Mouse (Mus musculus): Measurements from ENCODE around the gene Mmp11.
A peak's percentile ranks its signal among the peaks of the same experiment; 100 is the strongest.

Gene Mmp11

DNA sequence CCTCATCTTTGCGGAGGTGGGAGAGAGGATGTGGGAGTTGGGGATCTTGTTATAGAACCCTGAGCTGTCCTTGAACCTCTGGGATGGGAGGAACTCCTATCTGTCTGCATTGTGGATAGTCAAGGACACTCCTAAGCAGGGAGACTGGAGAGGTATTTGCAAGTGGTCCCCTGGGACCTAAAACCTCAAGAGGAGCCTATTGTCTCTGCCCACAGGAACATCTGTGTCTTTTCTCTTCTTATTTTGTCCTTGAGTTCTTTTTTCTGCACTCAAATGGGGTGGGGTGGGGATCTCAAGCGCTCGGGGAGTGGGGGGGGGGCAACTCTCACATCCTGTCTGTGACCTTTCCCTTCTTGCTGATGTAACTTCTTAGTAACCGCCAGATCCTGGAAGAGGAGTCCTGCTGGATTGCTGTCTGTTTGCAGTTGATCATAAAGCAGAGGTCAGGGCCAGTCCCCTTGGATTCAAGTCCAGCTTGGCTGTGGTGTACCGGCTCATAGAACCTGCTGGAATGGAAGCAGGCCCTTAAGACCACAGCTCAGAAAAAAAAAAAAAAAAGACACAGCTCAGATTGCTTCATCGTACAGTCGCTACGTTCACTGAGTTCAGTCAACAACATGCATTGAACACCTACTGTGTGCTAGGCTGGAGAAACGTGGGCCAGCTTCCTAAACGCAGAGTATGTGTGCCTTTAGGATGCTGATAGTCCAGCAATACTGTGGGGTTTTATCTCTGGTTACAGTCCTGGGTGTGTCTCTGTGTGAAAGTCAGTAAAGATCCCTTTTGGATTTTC, 1.8 kb upstream of the Mmp11 start:
- DNase-seq (ENCODE audit: low spot score in 2 of 2) = no peak

DNA sequence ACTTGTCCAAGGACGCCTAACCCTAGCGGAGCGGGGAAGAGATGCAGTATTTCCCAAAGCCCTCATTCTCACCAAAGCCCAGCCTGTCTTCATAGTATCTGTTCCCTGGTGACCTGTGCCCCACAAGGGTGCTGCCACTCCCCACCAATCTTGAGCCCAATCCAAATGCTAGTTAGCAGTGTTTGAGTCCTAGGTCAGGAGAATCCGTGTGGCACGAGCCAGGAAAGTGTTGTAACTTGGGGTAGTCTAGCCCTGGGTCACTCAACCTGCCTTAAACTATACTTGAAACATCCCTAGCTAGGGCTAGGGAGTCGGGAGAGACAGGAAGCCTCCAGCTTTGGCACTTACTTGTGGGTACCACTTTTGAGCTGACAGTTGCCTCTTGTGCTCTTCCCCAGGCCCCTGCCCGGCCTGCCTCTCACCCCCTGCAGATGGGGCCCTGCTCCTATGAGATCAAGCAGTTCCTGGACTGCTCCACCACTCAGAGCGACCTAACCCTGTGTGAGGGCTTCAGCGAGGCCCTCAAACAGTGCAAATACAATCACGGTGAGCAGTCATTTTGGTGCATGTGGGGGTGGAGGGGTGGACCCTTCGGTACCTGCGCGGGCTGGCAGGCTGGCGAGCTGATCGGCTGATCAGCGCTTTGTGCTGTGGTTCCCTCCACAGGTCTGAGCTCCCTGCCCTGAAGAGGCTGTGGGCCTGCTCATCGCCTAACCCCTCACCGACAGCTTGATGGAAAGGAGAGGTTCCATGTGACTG, 792 bp upstream of the Mmp11 start:
- DNase-seq (ENCODE audit: low spot score in 2 of 2) = no peak

DNA sequence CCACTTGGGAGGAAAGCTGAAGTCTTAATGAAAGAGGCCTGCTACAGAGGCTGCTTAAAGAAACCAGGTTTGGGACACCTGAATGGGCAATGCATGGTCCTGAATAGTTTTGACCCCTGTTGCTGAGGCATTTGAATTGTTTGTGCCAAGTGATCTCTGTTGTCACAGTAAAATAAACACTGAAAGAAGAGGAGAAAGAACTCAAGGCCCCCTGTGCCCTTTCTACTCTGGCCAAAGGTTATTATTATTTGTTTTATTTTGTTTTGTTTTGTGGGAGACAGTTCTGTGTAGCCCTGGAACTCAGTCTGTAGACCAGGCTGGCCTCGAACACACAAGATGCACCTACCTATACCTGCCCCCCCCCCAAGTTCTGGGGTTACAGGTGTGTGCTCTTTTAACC, 1.3 kb downstream of the Mmp11 start:
- DNase-seq (ENCODE audit: low spot score in 2 of 2) = no peak

DNA sequence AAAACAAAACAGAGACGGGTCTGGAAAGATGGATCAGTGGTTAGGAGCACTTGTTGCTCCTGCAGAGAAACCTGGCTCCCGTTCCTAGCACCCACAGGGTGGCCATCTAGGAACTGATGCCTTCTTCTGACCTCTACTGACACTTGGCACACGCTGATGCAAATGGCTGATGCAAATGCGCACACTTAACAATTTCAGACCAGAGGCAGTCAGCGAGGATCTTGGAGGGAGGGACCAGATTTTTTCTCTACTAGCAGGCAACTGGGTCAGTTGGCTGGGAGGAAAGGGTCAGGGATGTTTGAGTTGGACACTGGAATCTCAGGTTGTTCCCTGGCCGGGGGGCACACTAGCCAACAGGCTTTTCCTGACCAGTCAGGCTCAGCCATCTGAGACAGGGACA, 3.4 kb downstream of the Mmp11 start, which contains the start of gene Chchd10:
Gene Chchd10, plus strand, starts transcription at position 240 of the 400 bp plus-strand sequence.
- no peak for DNase-seq (ENCODE audit: low spot score in 2 of 2)

- no peak for DNase-seq (ENCODE audit: low spot score in 2 of 2)
Observed at GRCm38 (mm10) chr10:75932081-75932678, 4.1 kb downstream of the Mmp11 start.

- DNase-seq (ENCODE audit: low spot score in 2 of 2) = no peak
Observed at GRCm38 (mm10) chr10:75931311-75931710, 5.0 kb downstream of the Mmp11 start.

GRCm38 (mm10) chr10:75930304-75930703, 6.0 kb downstream of the Mmp11 start:
- no peak for DNase-seq (ENCODE audit: low spot score in 2 of 2)

DNA sequence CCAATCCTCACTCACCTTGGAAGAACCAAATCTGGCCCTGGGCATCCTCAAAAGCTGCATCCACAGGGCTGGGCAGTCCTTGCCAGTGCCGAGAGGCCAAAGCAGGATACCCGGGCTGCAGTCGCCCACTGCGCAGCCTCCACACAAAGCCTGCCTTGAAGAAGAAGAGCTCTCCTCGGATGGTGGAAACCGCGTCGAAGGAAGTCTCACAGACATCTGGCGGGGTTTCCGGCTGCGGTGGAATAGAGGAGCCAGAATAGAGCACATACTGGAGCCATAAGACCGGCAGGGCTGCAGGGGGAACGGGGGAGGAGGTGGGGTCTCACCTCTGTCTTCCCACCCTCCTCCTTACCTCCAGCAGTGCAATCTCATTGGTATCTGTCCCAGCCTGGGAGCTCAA, 9.9 kb downstream of the Mmp11 start:
- no peak for DNase-seq (ENCODE audit: low spot score in 2 of 2)

DNA sequence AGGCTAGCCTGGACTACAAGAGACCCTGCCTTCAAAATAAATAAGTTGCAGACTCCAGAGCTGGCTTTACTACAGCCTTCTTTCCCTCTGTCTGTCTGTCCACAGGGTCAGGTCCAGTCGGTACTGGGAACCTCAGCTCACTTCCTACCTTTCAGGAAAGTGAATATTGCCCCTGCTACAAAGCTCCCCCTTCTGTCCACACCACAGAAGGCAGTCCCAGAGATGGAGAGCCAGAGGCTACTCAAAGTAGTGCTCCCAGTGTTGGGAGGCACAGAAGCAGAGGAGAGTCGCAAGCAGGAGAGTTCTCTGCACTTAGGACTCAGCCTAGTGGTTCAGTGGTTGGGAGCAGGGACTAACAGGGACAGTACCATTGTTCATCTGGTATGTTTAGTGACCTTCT, 12.0 kb downstream of the Mmp11 start:
- no peak for DNase-seq (ENCODE audit: low spot score in 2 of 2)

GRCm38 (mm10) chr10:75921726-75922560, 14.4 kb downstream of the Mmp11 start:
- peak in 1 of 2 experiments; percentile 32 for DNase-seq (ENCODE audit: low spot score in 2 of 2)

GRCm38 (mm10) chr10:75921026-75921725, 15.1 kb downstream of the Mmp11 start, which contains the start of gene Smarcb1:
TSS of gene Smarcb1 (minus strand) at chr10:75921617.
- peak; percentile 94 to 98 for DNase-seq (ENCODE audit: low spot score in 2 of 2)

DNA sequence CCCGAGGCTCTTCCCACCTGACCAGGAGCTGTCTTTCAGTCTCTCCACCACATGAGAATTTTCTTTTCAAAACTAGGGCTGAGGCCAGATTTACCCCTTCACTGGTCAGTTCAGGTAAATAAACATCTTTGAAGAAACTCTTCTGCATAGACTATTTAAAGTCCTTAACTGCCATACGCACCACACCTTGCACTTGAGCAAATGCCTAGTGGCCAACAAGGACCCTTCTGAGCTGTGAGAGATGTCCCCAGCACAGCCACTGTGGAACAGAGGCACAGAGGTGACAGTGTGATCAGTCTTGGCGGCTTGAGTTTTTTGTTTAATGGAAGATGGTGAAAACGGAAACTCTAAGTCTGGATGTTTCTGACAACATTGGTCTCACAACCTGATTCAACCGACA, 17.3 kb downstream of the Mmp11 start:
- no peak for DNase-seq (ENCODE audit: low spot score in 2 of 2)

- DNase-seq (ENCODE audit: low spot score in 2 of 2) = no peak
Observed at GRCm38 (mm10) chr10:75916840-75917239, 19.5 kb downstream of the Mmp11 start.

DNA sequence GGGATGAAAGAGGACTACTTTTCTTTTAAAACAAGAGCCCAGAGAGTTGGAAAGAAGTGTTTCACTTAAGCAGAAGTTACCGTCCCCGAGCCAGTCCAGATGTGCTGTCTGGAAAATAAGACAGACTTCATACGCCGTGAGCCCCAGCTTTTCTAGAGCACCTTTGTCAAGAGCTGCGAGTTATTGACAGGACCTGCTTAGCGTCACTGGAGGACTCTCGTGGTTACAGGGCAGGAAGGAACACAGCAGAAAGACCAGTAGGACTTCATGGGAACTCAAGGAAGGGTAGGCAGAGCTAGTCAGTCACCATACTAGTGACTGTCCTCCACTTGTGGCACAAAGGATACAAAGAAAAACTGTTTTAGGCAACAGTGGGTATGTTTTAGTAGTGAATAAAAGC, 20.7 kb downstream of the Mmp11 start:
- no peak for DNase-seq (ENCODE audit: low spot score in 2 of 2)

DNA sequence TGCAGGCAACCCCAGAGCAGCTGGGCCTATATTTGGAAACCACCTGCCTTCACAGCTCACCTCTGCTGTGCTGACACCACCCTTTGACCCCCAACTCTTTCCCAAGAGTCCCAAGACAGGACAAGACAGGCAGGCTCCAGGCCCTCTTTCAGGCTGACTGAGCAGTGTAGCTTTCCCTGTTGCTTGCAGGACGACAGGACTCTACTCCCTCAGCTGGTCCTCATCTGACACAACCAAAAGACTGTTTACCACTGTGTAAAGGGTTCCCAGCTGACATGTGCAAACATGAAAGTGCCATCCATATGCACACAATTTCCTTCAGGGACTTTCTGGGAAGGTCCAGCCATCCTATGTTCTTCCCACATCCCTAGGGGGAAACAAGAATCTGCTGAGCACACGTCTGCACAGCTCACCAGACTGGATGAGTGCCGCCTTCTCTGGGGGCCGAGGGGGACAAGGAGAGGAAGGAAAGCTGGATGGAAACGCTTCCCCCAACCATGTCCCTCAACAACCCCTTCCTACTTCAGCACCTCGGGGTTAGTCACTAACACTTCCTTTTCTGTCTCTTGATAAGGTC, 23.2 kb downstream of the Mmp11 start:
- DNase-seq (ENCODE audit: low spot score in 2 of 2) = no peak

- DNase-seq (ENCODE audit: low spot score in 2 of 2) = no peak
Observed at GRCm38 (mm10) chr10:75910698-75911097, 25.6 kb downstream of the Mmp11 start.

- DNase-seq (ENCODE audit: low spot score in 2 of 2) = no peak
Observed at GRCm38 (mm10) chr10:75906882-75907281, 29.4 kb downstream of the Mmp11 start.

GRCm38 (mm10) chr10:75904391-75904790, 31.9 kb downstream of the Mmp11 start:
- DNase-seq (ENCODE audit: low spot score in 2 of 2) = no peak

- peak; percentile 20 to 22 for DNase-seq (ENCODE audit: low spot score in 2 of 2)
Observed at GRCm38 (mm10) chr10:75898846-75899245, 37.5 kb downstream of the Mmp11 start.

DNA sequence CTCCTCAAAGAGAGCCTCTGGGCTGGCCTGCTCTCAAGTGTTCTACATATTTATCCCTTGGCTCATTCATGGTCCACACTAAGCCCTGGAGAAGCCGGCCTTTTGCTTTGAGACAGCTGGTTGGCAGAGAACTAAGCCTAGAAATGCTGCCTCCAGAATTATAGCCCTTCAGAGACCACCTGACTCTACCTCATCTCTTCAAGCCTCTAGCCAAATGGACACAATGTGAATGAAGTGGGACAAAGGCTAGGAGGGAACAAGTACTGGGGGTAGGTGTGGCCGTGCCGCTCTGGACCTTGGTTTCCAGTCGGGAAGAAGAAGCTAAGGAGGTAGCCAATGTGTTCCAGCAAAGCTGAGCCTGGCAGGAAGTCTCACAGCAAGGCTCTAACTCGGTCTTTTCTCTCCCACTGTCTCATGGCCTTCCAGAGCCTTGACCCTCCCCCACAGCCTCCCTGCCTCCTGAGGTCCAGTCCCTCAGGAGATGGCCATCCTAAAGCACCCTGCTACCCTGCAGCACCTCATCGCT, 38.2 kb downstream of the Mmp11 start:
- DNase-seq (ENCODE audit: low spot score in 2 of 2) = no peak
